Mouse (Mus musculus): ENCODE measurements around the gene Gm8094. TPM values are rescaled to one million over a fixed set of nuclear protein-coding genes. Genes with fewer than 3 reads are reported as not detected.
A peak's percentile ranks its signal among the peaks of the same experiment; 100 is the strongest.
"Not testable (repeated sequence)": the region's sequence is repeated elsewhere in the genome, so short reads cannot be mapped to it uniquely, and the experiment has no call there.

The Gm8094 gene
- total RNA-seq (2021) (not detected), polyA plus RNA-seq (2012; rRNA removed) (not detected in 2 replicates)
- long read RNA-seq = 0 reads

DNA sequence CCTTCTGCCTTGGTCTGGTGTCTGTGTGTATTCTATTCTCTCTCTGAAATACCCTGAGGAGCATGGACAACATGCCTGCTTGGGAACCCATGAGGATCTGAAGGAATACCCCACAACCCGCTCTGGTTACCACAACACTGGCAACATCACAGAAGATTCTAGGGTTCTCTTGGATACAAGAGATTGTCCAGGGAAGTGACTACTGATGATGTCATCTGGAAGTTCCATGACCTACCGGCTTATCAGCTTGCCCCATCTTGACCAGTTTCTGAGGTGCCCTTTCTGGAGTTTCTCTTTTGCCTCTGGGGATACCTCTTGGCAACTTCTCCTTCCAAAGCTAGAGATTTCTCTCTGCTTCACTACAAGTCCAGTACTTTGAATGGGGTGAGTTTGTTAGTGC lies at the start of gene Gm8094:
Gene Gm8094, minus strand, starts transcription at position 101 of the 400 bp plus-strand sequence.
- DNase-seq = not testable (repeated sequence)

DNA sequence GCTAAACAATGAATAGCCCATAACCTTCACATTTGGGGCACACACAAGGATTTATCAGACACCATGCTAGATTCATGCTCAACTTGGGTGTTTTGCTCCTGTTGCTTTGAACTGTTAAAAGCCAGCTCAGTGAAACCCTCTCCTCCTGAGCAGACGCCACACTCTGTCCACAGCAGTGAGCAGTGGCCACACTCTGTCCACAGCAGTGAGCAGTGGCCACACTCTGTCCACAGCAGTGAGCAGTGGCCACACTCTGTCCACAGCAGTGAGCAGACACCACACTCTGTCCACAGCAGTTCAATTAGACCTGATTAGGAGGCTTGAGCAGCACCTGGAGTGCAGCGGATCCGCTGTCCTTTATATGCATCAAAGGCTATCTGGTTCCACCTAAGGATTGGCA lies 43.2 kb upstream of the Gm8094 start:
- peak; percentile 35 for DNase-seq

- DNase-seq = not testable (repeated sequence)
These were observed 23.9 kb upstream of the Gm8094 start, which contains the start of gene Gm8104 for GRCm38 (mm10) chr14:43100301-43100700. Gene Gm8104 (plus strand): TSS chr14:43100601.

- DNase-seq = not testable (repeated sequence)
These were observed 12.9 kb upstream of the Gm8094 start for GRCm38 (mm10) chr14:43089103-43089919.

GRCm38 (mm10) chr14:43084936-43085730 lies 8.7 kb upstream of the Gm8094 start:
- DNase-seq = peak; percentile 58

DNA sequence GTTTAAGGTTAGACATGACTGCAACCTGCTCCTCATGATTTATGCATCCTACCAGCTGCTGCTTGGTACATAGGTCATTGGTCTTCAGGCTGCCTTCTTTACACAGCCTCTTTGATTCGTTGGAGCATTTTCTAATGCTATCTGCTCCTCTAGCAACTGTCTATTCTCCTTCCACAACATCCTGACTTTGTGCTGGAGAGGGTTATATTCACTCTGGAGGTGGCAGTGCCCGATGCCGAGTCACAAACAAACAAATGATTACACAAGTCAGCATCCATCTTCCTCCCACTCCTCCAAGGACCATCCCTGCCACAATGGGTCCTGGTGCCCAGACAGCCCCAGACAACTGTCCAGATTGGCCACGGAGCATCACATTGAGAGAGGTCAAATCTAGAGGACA lies 16.3 kb downstream of the Gm8094 start:
- DNase-seq = not testable (repeated sequence)

DNA sequence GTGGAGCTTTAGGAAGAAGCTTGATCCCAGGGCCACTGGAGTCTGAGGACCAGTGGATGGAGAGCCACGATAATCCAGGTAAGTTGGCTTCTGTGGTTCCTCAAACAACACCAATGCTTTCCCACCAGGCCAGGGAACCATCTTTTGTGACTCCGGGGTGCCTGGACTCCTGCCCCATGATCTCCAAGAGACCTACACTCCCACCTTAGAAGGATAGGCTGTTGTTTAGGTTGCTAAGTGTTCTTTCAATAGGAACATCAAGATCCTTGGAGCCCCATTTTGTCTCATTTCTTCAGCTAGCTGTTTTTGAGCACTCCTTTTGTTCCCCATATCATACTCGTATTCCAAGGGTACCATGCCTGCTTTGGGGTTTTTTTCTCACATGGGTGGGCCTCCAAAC lies 18.4 kb downstream of the Gm8094 start:
- DNase-seq = not testable (repeated sequence)

Other genes starting within 250 kb of the Gm8094 start
- gene Gm21977, start 223.2 kb downstream of the Gm8094 start, total RNA-seq (2021) = not detected
- not detected in 2 replicates for gene Gm21977, start 223.2 kb downstream of the Gm8094 start, polyA plus RNA-seq (2012; rRNA removed)
- gene Gm8082, start 83.0 kb downstream of the Gm8094 start, total RNA-seq (2021) = not detected
- not detected in 2 replicates for gene Gm8082, start 83.0 kb downstream of the Gm8094 start, polyA plus RNA-seq (2012; rRNA removed)
- not detected for gene Gm10376, start 61.0 kb downstream of the Gm8094 start, total RNA-seq (2021)
- not detected in 2 replicates for gene Gm10376, start 61.0 kb downstream of the Gm8094 start, polyA plus RNA-seq (2012; rRNA removed)
- not detected for gene Gm8104, start 24.0 kb upstream of the Gm8094 start, total RNA-seq (2021)
- not detected in 2 replicates for gene Gm8104, start 24.0 kb upstream of the Gm8094 start, polyA plus RNA-seq (2012; rRNA removed)
- not detected for gene Gm7233, start 103.2 kb upstream of the Gm8094 start, total RNA-seq (2021)
- gene Gm7233, start 103.2 kb upstream of the Gm8094 start, polyA plus RNA-seq (2012; rRNA removed) = not detected in 2 replicates
- gene Gm8122, start 158.7 kb upstream of the Gm8094 start, total RNA-seq (2021) = not detected
- not detected in 2 replicates for gene Gm8122, start 158.7 kb upstream of the Gm8094 start, polyA plus RNA-seq (2012; rRNA removed)
- not detected for gene Gm8126, start 182.0 kb upstream of the Gm8094 start, total RNA-seq (2021)
- gene Gm8126, start 182.0 kb upstream of the Gm8094 start, polyA plus RNA-seq (2012; rRNA removed) = not detected in 2 replicates
- gene Gm9732, start 198.4 kb upstream of the Gm8094 start, total RNA-seq (2021) = not detected
- gene Gm9732, start 198.4 kb upstream of the Gm8094 start, polyA plus RNA-seq (2012; rRNA removed) = not detected in 2 replicates
- gene Gm8127, start 217.2 kb upstream of the Gm8094 start, total RNA-seq (2021) = not detected
- gene Gm8127, start 217.2 kb upstream of the Gm8094 start, polyA plus RNA-seq (2012; rRNA removed) = not detected in 2 replicates

All from adrenal gland, adult 2 months (tissue).